Mouse (Mus musculus): Measurements from ENCODE around the gene Gm10762.
"Not testable (repeated sequence)": the region's sequence is repeated elsewhere in the genome, so short reads cannot be mapped to it uniquely, and the experiment has no call there.

- not testable (repeated sequence) for TF ChIP-seq CTCF (IDR thresholded peaks at IDR 0.05; ENCODE audit: control insufficient read depth, insufficient read depth, insufficient read length); MAX (IDR thresholded peaks at IDR 0.05)
Measured at GRCm38 (mm10) chr2:129008867-129009266, 41.3 kb upstream of the Gm10762 start.

Measured in C2C12 (cell line).